Mouse (Mus musculus) G1E (cell line): ENCODE data around the gene Lgals3bp.

Experiments used
- CTCF ChIP-seq: IDR thresholded peaks from 2 replicates; pipeline ENCODE4 v1.5.1; 2012; ENCODE audit warnings: low read depth, low read length, inconsistent platforms, mixed read lengths
- GATA1 ChIP-seq: IDR thresholded peaks from 2 replicates; pipeline ENCODE4 v1.6.1; 2012; ENCODE audit warnings: borderline replicate concordance, low read length, inconsistent platforms, mixed read lengths
- GATA2 ChIP-seq: IDR thresholded peaks from 2 replicates; pipeline ENCODE4 v1.6.1; 2012; ENCODE audit warnings: low read depth, low read length, inconsistent platforms, borderline replicate concordance
- TAL1 ChIP-seq: conservative IDR thresholded peaks from 2 replicates; pipeline ENCODE4 v1.6.1; 2012; ENCODE audit warnings: low read depth, low read length, inconsistent platforms, mixed read lengths

- TF ChIP-seq CTCF (no peak), GATA2 (no peak), TAL1 (no peak), GATA1 (no peak)
Observed at GRCm38 (mm10) chr11:118400566-118400936, 1.3 kb downstream of the Lgals3bp start.
